Mouse (Mus musculus): ENCODE measurements at regions not wholly inside any gene's neighbourhood (a gene's known extent, or its start where the extent isn't known, plus 50 kb on each side); places are given as distances from the start of the nearest gene placed in this dataset.
"Not testable (repeated sequence)": the region's sequence is repeated elsewhere in the genome, so short reads cannot be mapped to it uniquely, and the experiment has no call there.

DNA sequence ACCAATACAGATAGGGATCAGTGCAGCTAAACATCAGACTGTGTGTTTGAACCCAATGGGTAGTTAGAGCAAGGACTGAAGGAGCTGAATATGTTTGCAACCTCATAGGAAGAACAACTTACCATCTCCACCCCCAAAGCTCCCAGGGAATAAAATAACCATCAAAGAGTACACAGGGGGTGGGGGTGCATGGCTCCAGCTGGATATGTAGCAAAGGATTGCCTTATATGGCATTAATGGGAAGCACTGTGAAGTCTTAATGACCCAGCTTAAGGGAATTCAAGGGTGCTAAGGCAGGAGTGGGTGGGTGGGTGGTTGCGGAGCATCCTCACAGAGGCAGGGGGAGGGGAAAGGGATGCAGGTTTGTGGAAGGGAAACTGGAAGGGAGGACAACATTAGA lies 404.0 kb upstream of the Gm12887 start:
- Histone ChIP-seq H3K9me3 (peaks cover 82% of the 10 kb centered on the region), H3K4me2 (no peak overlapping the region), H3K9ac (no peak overlapping the region), H3K4me1 (replicated peaks) (no peaks in the 10 kb centered on the region), H3K4me3 (no peak overlapping the region), H3K27ac (no peak overlapping the region), H3K36me3 (no peaks in the 10 kb centered on the region), H3K27me3 (no peaks in the 10 kb centered on the region)
- 86% methylated on average over 1 of the region's 1 CpGs for WGBS
- no peak for ATAC-seq (ENCODE audit: low FRiP score)

GRCm38 (mm10) chr4:122022854-122023253 lies 401.0 kb upstream of the Gm12887 start:
- Histone ChIP-seq H3K27ac (no peak overlapping the region), H3K4me2 (no peak overlapping the region), H3K9ac (no peak overlapping the region), H3K4me3 (no peak overlapping the region), H3K9me3 (peaks cover 85% of the 10 kb centered on the region), H3K4me1 (replicated peaks) (no peaks in the 10 kb centered on the region), H3K27me3 (no peaks in the 10 kb centered on the region), H3K36me3 (no peaks in the 10 kb centered on the region)
- peak; percentile 46 for ATAC-seq (ENCODE audit: low FRiP score)
- WGBS, result 85% methylated on average over 15 of the region's 15 CpGs

DNA sequence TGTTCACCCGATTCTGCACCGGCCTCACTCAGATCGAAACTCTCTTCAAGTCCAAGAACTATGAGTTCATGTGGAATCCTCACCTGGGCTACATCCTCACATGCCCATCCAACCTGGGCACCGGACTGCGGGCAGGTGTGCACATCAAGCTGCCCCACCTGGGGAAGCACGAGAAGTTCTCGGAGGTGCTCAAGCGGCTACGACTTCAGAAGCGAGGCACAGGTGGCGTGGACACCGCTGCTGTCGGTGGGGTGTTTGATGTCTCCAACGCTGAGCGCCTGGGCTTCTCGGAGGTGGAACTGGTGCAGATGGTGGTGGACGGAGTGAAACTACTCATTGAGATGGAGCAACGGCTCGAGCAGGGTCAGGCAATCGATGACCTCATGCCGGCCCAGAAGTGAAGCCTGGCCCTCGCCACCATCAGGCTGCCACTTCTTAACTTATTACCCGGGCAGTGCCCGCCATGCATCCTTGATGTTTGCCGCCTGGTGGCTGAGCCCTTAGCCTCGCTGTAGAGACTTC lies 387.1 kb upstream of the Gm12887 start:
- not testable (repeated sequence) for H3K4me2 ChIP-seq; H3K27ac ChIP-seq; H3K9ac ChIP-seq; H3K36me3 ChIP-seq; H3K4me3 ChIP-seq; H3K27me3 ChIP-seq; H3K4me1 ChIP-seq (replicated peaks); ATAC-seq (ENCODE audit: low FRiP score)
- peaks cover 69% of the 10 kb centered on the region for H3K9me3 ChIP-seq
- 95% methylated on average over 26 of the region's 26 CpGs for WGBS

DNA sequence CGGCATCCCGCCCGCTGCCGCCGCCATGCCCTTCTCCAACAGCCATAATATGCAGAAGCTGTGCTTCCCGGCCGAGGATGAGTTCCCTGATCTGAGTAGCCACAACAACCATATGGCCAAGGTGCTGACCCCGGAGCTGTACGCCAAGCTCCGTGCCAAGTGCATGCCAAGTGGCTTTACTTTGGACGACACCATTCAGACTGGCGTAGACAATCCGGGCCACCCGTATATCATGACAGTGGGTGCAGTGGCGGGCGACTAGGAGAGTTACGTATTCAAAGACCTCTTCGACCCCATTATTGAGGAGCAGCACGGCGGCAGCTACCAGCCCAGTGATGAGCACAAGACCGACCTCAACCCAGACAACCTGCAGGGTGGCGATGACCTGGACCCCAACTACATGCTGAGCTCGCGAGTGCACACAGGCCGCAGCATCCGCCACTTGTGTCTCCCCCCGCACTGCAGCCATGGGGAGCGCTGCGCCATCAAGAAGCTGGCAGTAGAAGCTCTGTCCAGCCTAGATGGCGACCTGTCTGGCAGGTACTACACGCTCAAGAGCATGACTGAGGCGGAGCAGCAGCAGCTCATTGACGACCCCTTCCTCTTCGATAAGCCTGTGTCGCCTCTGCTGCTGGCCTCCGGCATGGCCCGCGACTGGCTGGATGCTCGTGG lies 386.4 kb upstream of the Gm12887 start:
- no peaks in the 10 kb centered on the region for H3K27me3 ChIP-seq
- 94% methylated on average over 39 of the region's 39 CpGs for WGBS
- ATAC-seq (ENCODE audit: low FRiP score), result no peak

GRCm38 (mm10) chr4:121986741-121987140 lies 364.8 kb upstream of the Gm12887 start:
- no peak overlapping the region for H3K27ac ChIP-seq
- no peak overlapping the region for H3K4me2 ChIP-seq
- H3K9me3 ChIP-seq, result peaks cover 47% of the 10 kb centered on the region
- no peaks in the 10 kb centered on the region for H3K36me3 ChIP-seq
- H3K4me3 ChIP-seq, result no peak overlapping the region
- no peaks in the 10 kb centered on the region for H3K27me3 ChIP-seq
- H3K9ac ChIP-seq, result no peak overlapping the region
- 70% methylated on average over 2 of the region's 2 CpGs for WGBS
- ATAC-seq (ENCODE audit: low FRiP score), result peak; percentile 52; the same call in 1 of the 2 replicates
- no peaks in the 10 kb centered on the region for H3K4me1 ChIP-seq (replicated peaks)

More for the DNA sequence above, 386.4 kb upstream of the Gm12887 start:
- Histone ChIP-seq H3K4me3 (no peak overlapping the region), H3K9ac (no peak overlapping the region), H3K27ac (no peak overlapping the region), H3K9me3 (peaks cover 69% of the 10 kb centered on the region), H3K36me3 (0 out of 2 replicates have a peak, but pooled peaks cover 2% of the 10 kb centered on the region), H3K4me1 (replicated peaks) (no peaks in the 10 kb centered on the region), H3K4me2 (no peak overlapping the region)

- H3K36me3 ChIP-seq, result no peaks in the 10 kb centered on the region
- H3K4me3 ChIP-seq, result no peak overlapping the region
- no peak overlapping the region for H3K4me2 ChIP-seq
- H3K9ac ChIP-seq, result no peak overlapping the region
- H3K27ac ChIP-seq, result no peak overlapping the region
- peaks cover 47% of the 10 kb centered on the region for H3K9me3 ChIP-seq
- no peaks in the 10 kb centered on the region for H3K27me3 ChIP-seq
- ATAC-seq (ENCODE audit: low FRiP score), result no peak
- no peaks in the 10 kb centered on the region for H3K4me1 ChIP-seq (replicated peaks)
- 78% methylated on average over 1 of the region's 1 CpGs for WGBS
These were observed 363.5 kb upstream of the Gm12887 start for GRCm38 (mm10) chr4:121985371-121985770.

DNA sequence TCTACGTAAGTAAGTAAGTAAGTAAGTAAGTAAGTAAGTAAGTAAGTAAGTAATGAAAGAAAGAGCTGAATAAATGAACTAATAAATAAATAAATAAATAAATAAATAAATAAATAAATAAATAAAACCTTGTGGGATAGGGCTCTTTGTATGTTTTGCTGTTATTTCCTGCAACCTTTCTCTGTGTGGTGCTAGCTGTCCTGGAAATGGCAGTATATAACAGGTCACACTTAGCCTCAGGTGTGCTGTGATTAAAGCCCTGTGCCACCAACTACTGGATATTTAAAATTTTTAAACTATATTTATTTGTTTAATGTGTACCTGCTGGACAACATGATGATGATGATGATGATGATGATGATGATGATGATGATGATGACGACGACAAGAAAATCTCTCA lies 353.9 kb upstream of the Gm12887 start:
- Histone ChIP-seq H3K4me2 (no peak overlapping the region), H3K9me3 (peaks cover 27% of the 10 kb centered on the region), H3K27me3 (no peaks in the 10 kb centered on the region), H3K36me3 (no peaks in the 10 kb centered on the region), H3K9ac (no peak overlapping the region), H3K4me3 (no peak overlapping the region), H3K4me1 (replicated peaks) (no peaks in the 10 kb centered on the region), H3K27ac (no peak overlapping the region)
- no peak for ATAC-seq (ENCODE audit: low FRiP score)
- WGBS, result 83% methylated on average over 3 of the region's 3 CpGs
